Mouse (Mus musculus) liver, postnatal 0 days (tissue): ENCODE results near the gene 1700025G04Rik.

Experiments
- CTCF ChIP-seq: sonication (generic); IDR thresholded peaks from 2 replicates; pipeline ENCODE4 v1.5.1; 2016; ENCODE audit warnings: antibody characterized with exemption, low read depth
- EP300 ChIP-seq: IDR thresholded peaks from 2 replicates; pipeline ENCODE4 v1.6.1; 2016; ENCODE audit warnings: antibody characterized with exemption, low read depth, mild to moderate bottlenecking

DNA sequence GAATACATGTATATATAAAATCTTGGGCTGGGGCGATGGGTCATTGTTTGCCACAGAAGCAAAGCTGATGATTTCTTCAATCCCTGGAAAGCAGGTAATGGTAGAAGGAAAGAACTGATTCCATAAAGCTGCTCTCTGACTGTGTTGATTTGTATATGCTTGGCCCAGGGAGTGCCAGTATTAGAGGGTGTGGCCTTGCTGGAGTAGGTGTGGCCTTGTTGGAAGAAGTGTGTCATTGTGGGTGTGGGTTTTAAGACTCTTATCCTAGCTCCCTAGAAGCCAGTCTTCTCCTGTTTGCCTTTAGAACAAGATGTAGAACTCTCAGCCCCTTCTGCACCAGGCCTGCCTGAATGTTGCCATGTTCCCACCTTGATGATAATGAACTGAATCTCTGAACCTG, 15.3 kb upstream of the 1700025G04Rik start:
- no peak for TF ChIP-seq CTCF
- TF ChIP-seq EP300, result no peak
